Mouse (Mus musculus): ENCODE measurements at regions not wholly inside any gene's neighbourhood (a gene's known extent, or its start where the extent isn't known, plus 50 kb on each side); places are given as distances from the start of the nearest gene placed in this dataset.

DNA sequence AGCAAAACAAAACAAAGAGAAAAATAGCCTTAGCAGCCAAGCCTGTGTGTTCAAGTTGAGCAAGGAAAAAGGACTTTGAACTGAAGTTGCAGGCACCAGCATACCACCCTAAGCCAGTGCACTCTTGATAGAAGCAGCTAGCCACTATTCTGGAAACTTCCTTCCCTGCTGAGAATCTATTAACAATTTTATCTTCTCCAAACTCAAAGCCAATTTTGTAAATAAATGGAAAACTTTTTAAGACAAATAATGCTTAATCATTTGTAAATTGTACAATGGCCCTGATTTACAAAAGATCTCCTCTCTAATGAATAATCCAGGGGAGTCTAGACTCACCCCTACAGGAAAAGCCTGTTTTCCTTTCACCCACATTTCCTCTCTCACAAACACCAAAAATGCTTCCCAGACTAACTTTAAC, 146.7 kb upstream of the Cited2 start:
- ATAC-seq (no peak), DNase-seq (no peak)
- peak overlapping the region; percentile 66; the same call in 1 of the 2 replicates for H3K27ac ChIP-seq (ENCODE audit: low read depth)
- no peak overlapping the region for H3K4me3 ChIP-seq (ENCODE audit: low read depth, low read length)
- peaks cover 20% of the 10 kb centered on the region for H3K4me1 ChIP-seq (ENCODE audit: insufficient read depth)
- no peak overlapping the region; the same call in 1 of the 2 replicates for H3K9ac ChIP-seq (replicated peaks)
- peak overlapping the region; percentile 27; the same call in 1 of the 2 replicates for H3K4me2 ChIP-seq (ENCODE audit: low read depth, low read length)
- no peaks in the 10 kb centered on the region for H3K27me3 ChIP-seq (ENCODE audit: insufficient read depth, low read length)
- no peaks in the 10 kb centered on the region for H3K36me3 ChIP-seq (replicated peaks; ENCODE audit: insufficient read depth, low read length)
- TF ChIP-seq CTCF (IDR thresholded peaks at IDR 0.05; ENCODE audit: low read depth) (no peak), EP300 (IDR thresholded peaks at IDR 0.05; ENCODE audit: low read depth) (peak; percentile 0; the same call in 1 of the 2 replicates)
- H3K9me3 ChIP-seq (ENCODE audit: low read length), result no peaks in the 10 kb centered on the region

GRCm38 (mm10) chr10:17579463-17579862, 143.6 kb upstream of the Cited2 start:
- H3K4me2 ChIP-seq (ENCODE audit: low read depth, low read length), result no peak overlapping the region
- DNase-seq (no peak), ATAC-seq (no peak)
- no peaks in the 10 kb centered on the region for H3K36me3 ChIP-seq (replicated peaks; ENCODE audit: insufficient read depth, low read length)
- no peaks in the 10 kb centered on the region for H3K9me3 ChIP-seq (ENCODE audit: low read length)
- H3K9ac ChIP-seq (replicated peaks), result no peak overlapping the region
- H3K4me3 ChIP-seq (ENCODE audit: low read depth, low read length), result no peak overlapping the region
- H3K27ac ChIP-seq (ENCODE audit: low read depth), result no peak overlapping the region
- no peaks in the 10 kb centered on the region for H3K27me3 ChIP-seq (ENCODE audit: insufficient read depth, low read length)
- no peak for TF ChIP-seq CTCF (IDR thresholded peaks at IDR 0.05; ENCODE audit: low read depth)
- TF ChIP-seq EP300 (IDR thresholded peaks at IDR 0.05; ENCODE audit: low read depth), result no peak
- H3K4me1 ChIP-seq (ENCODE audit: insufficient read depth), result peaks cover 20% of the 10 kb centered on the region
- 88% methylated on average over 2 of the region's 2 CpGs for WGBS (ENCODE audit: insufficient replicate concordance)

- no peaks in the 10 kb centered on the region for H3K27me3 ChIP-seq (ENCODE audit: insufficient read depth, low read length)
- H3K4me3 ChIP-seq (ENCODE audit: low read depth, low read length), result no peak overlapping the region
- no peak overlapping the region for H3K4me2 ChIP-seq (ENCODE audit: low read depth, low read length)
- no peaks in the 10 kb centered on the region for H3K9me3 ChIP-seq (ENCODE audit: low read length)
- ATAC-seq (no peak), DNase-seq (no peak)
- TF ChIP-seq CTCF (IDR thresholded peaks at IDR 0.05; ENCODE audit: low read depth), result no peak
- TF ChIP-seq EP300 (IDR thresholded peaks at IDR 0.05; ENCODE audit: low read depth), result no peak
- H3K4me1 ChIP-seq (ENCODE audit: insufficient read depth), result peaks cover 9% of the 10 kb centered on the region
- H3K36me3 ChIP-seq (replicated peaks; ENCODE audit: insufficient read depth, low read length), result no peaks in the 10 kb centered on the region
- WGBS (ENCODE audit: insufficient replicate concordance), result 79% methylated on average over 7 of the region's 7 CpGs
- H3K9ac ChIP-seq (replicated peaks), result no peak overlapping the region
- H3K27ac ChIP-seq (ENCODE audit: low read depth), result no peak overlapping the region
Measured at GRCm38 (mm10) chr10:17584842-17585241, 138.2 kb upstream of the Cited2 start.

DNA sequence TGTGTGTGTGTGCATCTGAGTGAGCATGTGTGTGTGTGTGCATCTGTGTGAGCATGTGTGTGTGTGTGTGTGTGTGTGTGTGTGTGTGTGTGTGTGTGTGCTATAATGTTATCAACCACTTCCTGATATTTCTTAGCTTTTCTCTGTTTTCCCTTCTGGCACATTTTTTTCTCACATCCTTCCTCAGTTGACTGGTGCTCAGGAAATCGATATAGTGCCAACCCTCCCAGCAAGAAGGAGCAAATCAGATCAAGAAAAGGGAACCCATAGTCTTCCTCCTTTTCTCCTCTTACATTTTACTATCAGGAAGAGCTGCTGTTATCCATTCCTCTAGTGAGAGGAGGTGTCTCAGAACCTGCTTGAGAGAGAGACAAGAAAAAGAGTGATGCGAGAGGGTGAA, 136.1 kb upstream of the Cited2 start:
- Histone ChIP-seq H3K27me3 (ENCODE audit: insufficient read depth, low read length) (no peaks in the 10 kb centered on the region), H3K9me3 (ENCODE audit: low read length) (no peaks in the 10 kb centered on the region), H3K4me3 (ENCODE audit: low read depth, low read length) (no peak overlapping the region), H3K9ac (replicated peaks) (no peak overlapping the region), H3K27ac (ENCODE audit: low read depth) (no peak overlapping the region), H3K36me3 (replicated peaks; ENCODE audit: insufficient read depth, low read length) (no peaks in the 10 kb centered on the region), H3K4me2 (ENCODE audit: low read depth, low read length) (no peak overlapping the region), H3K4me1 (ENCODE audit: insufficient read depth) (peaks cover 13% of the 10 kb centered on the region)
- ATAC-seq (no peak), DNase-seq (no peak)
- TF ChIP-seq EP300 (IDR thresholded peaks at IDR 0.05; ENCODE audit: low read depth) (no peak), CTCF (IDR thresholded peaks at IDR 0.05; ENCODE audit: low read depth) (no peak)
- WGBS (ENCODE audit: insufficient replicate concordance), result 50% methylated on average over 2 of the region's 2 CpGs

- Histone ChIP-seq H3K9me3 (ENCODE audit: low read length) (no peaks in the 10 kb centered on the region), H3K36me3 (replicated peaks; ENCODE audit: insufficient read depth, low read length) (no peaks in the 10 kb centered on the region), H3K4me1 (ENCODE audit: insufficient read depth) (peaks cover 13% of the 10 kb centered on the region), H3K4me2 (ENCODE audit: low read depth, low read length) (no peak overlapping the region), H3K4me3 (ENCODE audit: low read depth, low read length) (no peak overlapping the region), H3K27ac (ENCODE audit: low read depth) (no peak overlapping the region), H3K9ac (replicated peaks) (no peak overlapping the region), H3K27me3 (ENCODE audit: insufficient read depth, low read length) (no peaks in the 10 kb centered on the region)
- ATAC-seq, result no peak
- DNase-seq, result no peak
- no peak for TF ChIP-seq CTCF (IDR thresholded peaks at IDR 0.05; ENCODE audit: low read depth)
- no peak for TF ChIP-seq EP300 (IDR thresholded peaks at IDR 0.05; ENCODE audit: low read depth)
- 53% methylated on average over 4 of the region's 4 CpGs for WGBS (ENCODE audit: insufficient replicate concordance)
Measured at GRCm38 (mm10) chr10:17589136-17589535, 133.9 kb upstream of the Cited2 start.

DNA sequence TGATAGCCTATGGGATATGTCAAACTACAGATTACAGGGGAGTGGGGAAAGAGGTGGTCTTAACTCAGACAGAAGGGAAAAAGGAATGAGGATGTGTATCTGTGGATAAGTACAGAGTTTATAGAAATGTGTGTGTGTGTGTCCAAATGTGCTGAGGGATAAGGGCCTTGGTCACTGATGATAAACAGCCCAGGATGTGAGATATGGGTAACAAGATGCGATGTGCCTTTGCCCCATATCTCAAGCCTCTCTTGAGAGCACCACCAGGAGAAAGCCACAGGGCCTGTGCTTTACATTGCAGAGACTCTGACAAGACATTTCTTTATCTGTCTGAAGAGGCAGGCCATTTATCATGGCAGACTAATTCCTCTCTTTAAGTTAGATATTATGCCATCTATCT, 132.8 kb upstream of the Cited2 start:
- Histone ChIP-seq H3K4me2 (ENCODE audit: low read depth, low read length) (0 out of 2 replicates have a peak overlapping the region, but pooled peaks have one; percentile 31), H3K9ac (replicated peaks) (no peak overlapping the region), H3K27ac (ENCODE audit: low read depth) (no peak overlapping the region; the same call in 1 of the 2 replicates), H3K27me3 (ENCODE audit: insufficient read depth, low read length) (no peaks in the 10 kb centered on the region), H3K9me3 (ENCODE audit: low read length) (no peaks in the 10 kb centered on the region), H3K4me3 (ENCODE audit: low read depth, low read length) (no peak overlapping the region), H3K4me1 (ENCODE audit: insufficient read depth) (peaks cover 13% of the 10 kb centered on the region), H3K36me3 (replicated peaks; ENCODE audit: insufficient read depth, low read length) (no peaks in the 10 kb centered on the region)
- TF ChIP-seq CTCF (IDR thresholded peaks at IDR 0.05; ENCODE audit: low read depth) (no peak), EP300 (IDR thresholded peaks at IDR 0.05; ENCODE audit: low read depth) (peak; percentile 92)
- WGBS (ENCODE audit: insufficient replicate concordance), result 37% methylated on average over 1 of the region's 1 CpGs
- ATAC-seq (peak; percentile 79), DNase-seq (no peak)

- Histone ChIP-seq H3K36me3 (replicated peaks; ENCODE audit: insufficient read depth, low read length) (no peaks in the 10 kb centered on the region), H3K4me1 (ENCODE audit: insufficient read depth) (peaks cover 16% of the 10 kb centered on the region), H3K27ac (ENCODE audit: low read depth) (no peak overlapping the region), H3K4me2 (ENCODE audit: low read depth, low read length) (no peak overlapping the region), H3K4me3 (ENCODE audit: low read depth, low read length) (no peak overlapping the region), H3K9me3 (ENCODE audit: low read length) (no peaks in the 10 kb centered on the region), H3K9ac (replicated peaks) (no peak overlapping the region), H3K27me3 (ENCODE audit: insufficient read depth, low read length) (no peaks in the 10 kb centered on the region)
- ATAC-seq (no peak), DNase-seq (no peak)
- 64% methylated on average over 4 of the region's 4 CpGs for WGBS (ENCODE audit: insufficient replicate concordance)
- TF ChIP-seq EP300 (IDR thresholded peaks at IDR 0.05; ENCODE audit: low read depth) (no peak), CTCF (IDR thresholded peaks at IDR 0.05; ENCODE audit: low read depth) (no peak)
Measured at GRCm38 (mm10) chr10:17592387-17592786, 130.6 kb upstream of the Cited2 start.

Measured in liver, postnatal 0 days (tissue).